Mouse (Mus musculus): Measurements from ENCODE around the gene Gm45808. TPM values are rescaled to one million over a fixed set of nuclear protein-coding genes. Genes with fewer than 3 reads are reported as not detected.
"Not testable (repeated sequence)": the region's sequence is repeated elsewhere in the genome, so short reads cannot be mapped to it uniquely, and the experiment has no call there.

Gm45808 gene
- total and polyA plus RNA-seq, 2 experiments from 2014 or later, result not detected

- H3K27ac ChIP-seq, result peak overlapping the region; percentile 82
- peak overlapping the region; percentile 52 for H3K9ac ChIP-seq (replicated peaks; ENCODE audit: low read length)
- H3K36me3 ChIP-seq (ENCODE audit: insufficient read depth, low read length), result peaks cover 3% of the 10 kb centered on the region; the same call in 1 of the 2 replicates
- H3K4me3 ChIP-seq (ENCODE audit: low read length), result peak overlapping the region; percentile 32
- ATAC-seq (peak; percentile 71), DNase-seq (ENCODE audit: low spot score) (peak; percentile 54)
- no peaks in the 10 kb centered on the region for H3K9me3 ChIP-seq (ENCODE audit: low read length)
- no peaks in the 10 kb centered on the region for H3K27me3 ChIP-seq (ENCODE audit: insufficient read depth, low read length)
- peak overlapping the region; percentile 59 for H3K4me2 ChIP-seq (ENCODE audit: low read depth, low read length)
- no peak for TF ChIP-seq CTCF (IDR thresholded peaks at IDR 0.05; ENCODE audit: low read depth)
- WGBS, result 21% methylated on average over 11 of the region's 11 CpGs
- H3K4me1 ChIP-seq (ENCODE audit: insufficient read depth, low read length), result no peaks in the 10 kb centered on the region
These were observed 1.3 kb upstream of the Gm45808 start for GRCm38 (mm10) chr7:45487861-45488292.

GRCm38 (mm10) chr7:45486158-45486557 is 453 bp downstream of the Gm45808 start:
- no peaks in the 10 kb centered on the region for H3K36me3 ChIP-seq (ENCODE audit: insufficient read depth, low read length)
- H3K9me3 ChIP-seq (ENCODE audit: low read length), result no peaks in the 10 kb centered on the region
- H3K4me3 ChIP-seq (ENCODE audit: low read length), result no peak overlapping the region
- no peak for TF ChIP-seq CTCF (IDR thresholded peaks at IDR 0.05; ENCODE audit: low read depth)
- H3K27me3 ChIP-seq (ENCODE audit: insufficient read depth, low read length), result no peaks in the 10 kb centered on the region
- no peak overlapping the region for H3K4me2 ChIP-seq (ENCODE audit: low read depth, low read length)
- no peak overlapping the region for H3K27ac ChIP-seq
- WGBS, result 89% methylated on average over 7 of the region's 7 CpGs
- DNase-seq (ENCODE audit: low spot score), result no peak
- no peaks in the 10 kb centered on the region for H3K4me1 ChIP-seq (ENCODE audit: insufficient read depth, low read length)
- H3K9ac ChIP-seq (replicated peaks; ENCODE audit: low read length), result no peak overlapping the region
- ATAC-seq, result no peak

GRCm38 (mm10) chr7:45484985-45485384 is 1.6 kb downstream of the Gm45808 start:
- not testable (repeated sequence) for H3K4me2 ChIP-seq (ENCODE audit: low read depth, low read length); H3K4me3 ChIP-seq (ENCODE audit: low read length); H3K9me3 ChIP-seq (ENCODE audit: low read length); H3K9ac ChIP-seq (replicated peaks; ENCODE audit: low read length); H3K36me3 ChIP-seq (ENCODE audit: insufficient read depth, low read length); ATAC-seq; H3K27me3 ChIP-seq (ENCODE audit: insufficient read depth, low read length); H3K27ac ChIP-seq; DNase-seq (ENCODE audit: low spot score); H3K4me1 ChIP-seq (ENCODE audit: insufficient read depth, low read length)
- 92% methylated on average over 5 of the region's 5 CpGs for WGBS

- H3K4me3 ChIP-seq (ENCODE audit: low read length), result no peak overlapping the region
- no peak overlapping the region for H3K4me2 ChIP-seq (ENCODE audit: low read depth, low read length)
- no peaks in the 10 kb centered on the region for H3K36me3 ChIP-seq (ENCODE audit: insufficient read depth, low read length)
- 91% methylated on average over 1 of the region's 1 CpGs for WGBS
- H3K27ac ChIP-seq, result no peak overlapping the region
- DNase-seq (ENCODE audit: low spot score), result no peak
- no peaks in the 10 kb centered on the region for H3K4me1 ChIP-seq (ENCODE audit: insufficient read depth, low read length)
- no peak for TF ChIP-seq CTCF (IDR thresholded peaks at IDR 0.05; ENCODE audit: low read depth)
- no peak for ATAC-seq
- no peaks in the 10 kb centered on the region for H3K27me3 ChIP-seq (ENCODE audit: insufficient read depth, low read length)
- H3K9ac ChIP-seq (replicated peaks; ENCODE audit: low read length), result no peak overlapping the region
- no peaks in the 10 kb centered on the region for H3K9me3 ChIP-seq (ENCODE audit: low read length)
These were observed 4.4 kb downstream of the Gm45808 start for GRCm38 (mm10) chr7:45482166-45482565.

- Histone ChIP-seq H3K9me3 (ENCODE audit: low read length) (no peaks in the 10 kb centered on the region), H3K36me3 (ENCODE audit: insufficient read depth, low read length) (no peaks in the 10 kb centered on the region), H3K4me1 (ENCODE audit: insufficient read depth, low read length) (no peaks in the 10 kb centered on the region), H3K27ac (no peak within 1 kb of the TSS), H3K27me3 (ENCODE audit: insufficient read depth, low read length) (no peaks in the 10 kb centered on the region), H3K9ac (replicated peaks; ENCODE audit: low read length) (no peak within 1 kb of the TSS), H3K4me3 (ENCODE audit: low read length) (no peak within 1 kb of the TSS), H3K4me2 (ENCODE audit: low read depth, low read length) (no peak within 1 kb of the TSS)
- WGBS, result 51% methylated on average over 15 of the region's 15 CpGs
- ATAC-seq, result peak; percentile 87
- DNase-seq (ENCODE audit: low spot score), result peak; percentile 76
- TF ChIP-seq CTCF (IDR thresholded peaks at IDR 0.05; ENCODE audit: low read depth), result no peak
These were observed 5.2 kb downstream of the Gm45808 start, which contains the start of gene Tulp2 for GRCm38 (mm10) chr7:45481374-45481927. Tulp2 (plus strand) TSS chr7:45481877.

- WGBS, result 73% methylated on average over 3 of the region's 4 CpGs
- not testable (repeated sequence) for H3K4me2 ChIP-seq (ENCODE audit: low read depth, low read length); DNase-seq (ENCODE audit: low spot score); H3K4me3 ChIP-seq (ENCODE audit: low read length); H3K27me3 ChIP-seq (ENCODE audit: insufficient read depth, low read length); H3K4me1 ChIP-seq (ENCODE audit: insufficient read depth, low read length); H3K9ac ChIP-seq (replicated peaks; ENCODE audit: low read length); H3K36me3 ChIP-seq (ENCODE audit: insufficient read depth, low read length); H3K9me3 ChIP-seq (ENCODE audit: low read length); H3K27ac ChIP-seq; ATAC-seq
These were observed 6.3 kb downstream of the Gm45808 start for GRCm38 (mm10) chr7:45480310-45480709.

GRCm38 (mm10) chr7:45478774-45479173 is 7.8 kb downstream of the Gm45808 start:
- no peak overlapping the region for H3K4me3 ChIP-seq (ENCODE audit: low read length)
- H3K27me3 ChIP-seq (ENCODE audit: insufficient read depth, low read length), result no peaks in the 10 kb centered on the region
- no peaks in the 10 kb centered on the region for H3K9me3 ChIP-seq (ENCODE audit: low read length)
- H3K9ac ChIP-seq (replicated peaks; ENCODE audit: low read length), result no peak overlapping the region
- no peaks in the 10 kb centered on the region for H3K36me3 ChIP-seq (ENCODE audit: insufficient read depth, low read length)
- no peak overlapping the region for H3K27ac ChIP-seq
- 96% methylated on average over 7 of the region's 7 CpGs for WGBS
- no peak for ATAC-seq
- no peak for DNase-seq (ENCODE audit: low spot score)
- no peak overlapping the region for H3K4me2 ChIP-seq (ENCODE audit: low read depth, low read length)
- TF ChIP-seq CTCF (IDR thresholded peaks at IDR 0.05; ENCODE audit: low read depth), result no peak
- no peaks in the 10 kb centered on the region for H3K4me1 ChIP-seq (ENCODE audit: insufficient read depth, low read length)

Measured in hindbrain, postnatal 0 days (tissue).